Mouse (Mus musculus) right cerebral cortex, postnatal 4 days (tissue): ENCODE results near the gene 3110040M04Rik.

Experiments
- DNase-seq: peaks from one replicate; pipeline ENCODE4 v3.0.0-alpha.2; 2022

3110040M04Rik gene

GRCm38 (mm10) chr1:151236141-151236930 is 32.4 kb downstream of the 3110040M04Rik start:
- DNase-seq = no peak

DNA sequence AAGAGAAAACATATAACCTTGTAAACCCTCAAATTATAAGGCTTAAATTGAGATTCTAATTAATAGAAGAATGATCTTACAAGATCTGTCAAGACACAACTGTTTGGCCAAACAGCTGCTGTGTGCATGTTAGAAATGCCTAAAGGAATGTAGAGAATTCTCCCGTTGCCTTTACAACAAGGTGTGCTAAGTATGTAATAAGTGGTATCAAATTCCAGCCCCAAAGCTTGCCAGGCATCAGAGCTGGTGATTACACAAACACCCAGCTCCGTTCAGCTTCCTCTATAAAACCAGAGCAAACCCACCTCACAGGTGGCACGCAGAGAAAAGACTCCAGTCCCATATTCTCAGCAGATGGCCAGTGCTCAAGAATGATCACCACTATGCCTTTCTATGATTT is 33.9 kb downstream of the 3110040M04Rik start:
- no peak for DNase-seq

- no peak for DNase-seq
Measured at GRCm38 (mm10) chr1:151243332-151243731, 39.4 kb downstream of the 3110040M04Rik start.

- no peak for DNase-seq
Measured at GRCm38 (mm10) chr1:151244013-151244412, 40.1 kb downstream of the 3110040M04Rik start.

DNA sequence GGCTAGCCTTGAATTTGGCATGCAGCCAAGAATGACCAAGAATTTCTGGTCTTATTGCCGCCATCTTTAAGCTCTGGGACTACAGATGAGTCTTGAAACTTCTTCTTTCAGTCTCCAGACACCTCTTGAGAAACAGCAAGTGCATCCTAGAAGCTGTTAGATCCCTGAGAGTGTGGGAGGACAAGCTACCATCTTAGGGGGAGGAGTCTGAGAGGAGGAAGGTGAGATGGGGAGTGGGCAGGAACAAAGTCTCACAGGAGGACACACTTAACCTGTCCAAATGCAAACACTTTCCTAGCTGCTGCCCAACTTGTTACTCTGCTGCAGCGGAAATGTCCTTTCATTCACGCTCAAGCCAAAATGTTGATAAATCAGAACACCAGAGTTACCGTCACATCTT is 40.8 kb downstream of the 3110040M04Rik start:
- no peak for DNase-seq

GRCm38 (mm10) chr1:151245165-151245564 is 41.2 kb downstream of the 3110040M04Rik start:
- DNase-seq = no peak

DNA sequence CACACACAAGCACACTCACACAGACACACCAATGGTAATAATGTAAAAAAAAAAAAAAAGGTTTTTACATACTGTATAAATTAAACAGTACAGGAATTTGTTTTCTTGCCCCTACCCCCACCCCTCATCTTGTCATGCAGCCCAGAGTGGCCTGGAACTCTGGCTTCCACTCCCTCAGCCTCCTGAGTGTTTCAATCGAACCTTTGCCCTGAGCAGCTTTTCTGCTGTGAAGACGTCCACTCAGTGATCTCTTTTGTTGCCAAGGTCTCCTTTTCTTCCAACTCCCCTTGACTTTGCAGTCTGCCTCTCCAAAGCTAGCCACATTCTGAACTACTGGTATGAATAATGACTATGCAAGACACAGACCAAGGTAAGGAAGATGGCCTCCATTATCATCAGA is 41.9 kb downstream of the 3110040M04Rik start:
- DNase-seq = no peak

DNA sequence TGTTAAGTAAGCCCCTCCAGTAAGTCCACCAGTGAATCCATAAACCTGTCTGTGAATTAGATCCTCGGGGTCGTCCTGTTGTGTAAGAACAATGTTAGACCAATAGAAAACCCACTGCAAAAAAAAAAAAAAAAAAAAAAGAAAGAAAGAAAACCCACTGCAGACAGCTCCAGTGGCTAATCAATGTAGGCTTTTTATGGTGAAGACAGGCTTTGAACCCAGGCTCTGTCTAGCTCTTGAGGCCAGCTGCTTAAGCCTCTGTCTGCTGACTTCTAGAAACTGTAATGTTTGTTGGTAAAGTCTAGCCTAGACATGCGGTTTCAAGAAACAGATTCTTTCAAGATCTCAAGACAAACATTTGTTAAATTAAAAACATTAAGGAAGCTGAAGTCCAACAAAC is 46.2 kb downstream of the 3110040M04Rik start:
- DNase-seq = no peak

- no peak for DNase-seq
Measured at GRCm38 (mm10) chr1:151250529-151251193, 46.7 kb downstream of the 3110040M04Rik start.

GRCm38 (mm10) chr1:151251194-151252010 is 47.5 kb downstream of the 3110040M04Rik start:
- no peak for DNase-seq
